Mouse (Mus musculus): Measurements from ENCODE around the gene Alk. TPM values are rescaled to one million over a fixed set of nuclear protein-coding genes. Genes with fewer than 3 reads are reported as not detected.

The Alk gene
- total and polyA plus RNA-seq, 3 experiments: not detected

GRCm38 (mm10) chr17:72523006-72523405 lies 81.4 kb downstream of the Alk start:
- H3K27ac ChIP-seq (ENCODE audit: control insufficient read depth, low read depth, low read length): no peak overlapping the region
- no peak overlapping the region for H3K4me3 ChIP-seq (ENCODE audit: control insufficient read depth in 1 of 2, insufficient read depth in 1 of 2, low read depth in 2 of 2, low read length in 2 of 2)
- H3K9ac ChIP-seq (ENCODE audit: control insufficient read depth, low read depth, low read length, poor library complexity, severe bottlenecking): no peak overlapping the region
- H3K36me3 ChIP-seq (ENCODE audit: control insufficient read depth in 1 of 2, insufficient read depth in 2 of 2, low read length in 2 of 2): no peaks in the 10 kb centered on the region
- no peaks in the 10 kb centered on the region for H3K27me3 ChIP-seq (ENCODE audit: control insufficient read depth in 1 of 2, insufficient read depth in 2 of 2, low read length in 2 of 2)
- H3K4me1 ChIP-seq (ENCODE audit: control insufficient read depth in 1 of 2, insufficient read depth in 2 of 2, low read length in 2 of 2): no peaks in the 10 kb centered on the region
- H3K79me2 ChIP-seq (ENCODE audit: control insufficient read depth, insufficient read depth, low read length, poor library complexity): no peaks in the 10 kb centered on the region
- DNase-seq (ENCODE audit: low read depth, low spot score): no peak
- no peak for TF ChIP-seq BHLHE40 (IDR thresholded peaks at IDR 0.05; ENCODE audit: borderline replicate concordance, low read depth, low read length)
- no peak for TF ChIP-seq CHD2 (IDR thresholded peaks at IDR 0.05; ENCODE audit: low read length)
- no peak for TF ChIP-seq ZMIZ1 (IDR thresholded peaks at IDR 0.05; ENCODE audit: low read depth, low read length)
- TF ChIP-seq RCOR1 (IDR thresholded peaks at IDR 0.05; ENCODE audit: low read depth, low read length): no peak
- TF ChIP-seq ELF1 (IDR thresholded peaks at IDR 0.05; ENCODE audit: low read depth, low read length): no peak
- no peak for TF ChIP-seq MXI1 (IDR thresholded peaks at IDR 0.05; ENCODE audit: low read depth, low read length)
- TF ChIP-seq CTCF (IDR thresholded peaks at IDR 0.05 in 2 of 3, conservative IDR thresholded peaks at IDR 0.05 in 1 of 3; ENCODE audit: control insufficient read depth in 1 of 3, insufficient read depth in 1 of 3, low read depth in 2 of 3, low read length in 3 of 3, poor library complexity in 1 of 3, severe bottlenecking in 1 of 3): no peak
- TF ChIP-seq TCF12 (IDR thresholded peaks at IDR 0.05; ENCODE audit: low read depth, low read length): no peak
- TF ChIP-seq TBP (IDR thresholded peaks at IDR 0.05; ENCODE audit: low read depth, low read length): no peak
- no peak for TF ChIP-seq GATA1 (IDR thresholded peaks at IDR 0.05; ENCODE audit: low read depth, low read length)
- no peak for TF ChIP-seq USF1 (IDR thresholded peaks at IDR 0.05; ENCODE audit: low read depth, low read length)
- TF ChIP-seq SMC3 (IDR thresholded peaks at IDR 0.05; ENCODE audit: low read depth, low read length): no peak
- no peak for TF ChIP-seq POLR2AphosphoS5 (IDR thresholded peaks at IDR 0.05; ENCODE audit: borderline replicate concordance, low read depth, low read length)
- no peak for TF ChIP-seq ZKSCAN1 (IDR thresholded peaks at IDR 0.05; ENCODE audit: low read depth, low read length)
- TF ChIP-seq CHD1 (IDR thresholded peaks at IDR 0.05; ENCODE audit: low read depth, low read length): no peak
- TF ChIP-seq RAD21 (IDR thresholded peaks at IDR 0.05; ENCODE audit: low read depth, low read length): no peak
- TF ChIP-seq ZNF384 (IDR thresholded peaks at IDR 0.05; ENCODE audit: low read depth, low read length): no peak
- TF ChIP-seq JUND (IDR thresholded peaks at IDR 0.05; ENCODE audit: low read depth, low read length): no peak
- H3K9me3 ChIP-seq (replicated peaks; ENCODE audit: insufficient read depth, low read length): no peaks in the 10 kb centered on the region

DNA sequence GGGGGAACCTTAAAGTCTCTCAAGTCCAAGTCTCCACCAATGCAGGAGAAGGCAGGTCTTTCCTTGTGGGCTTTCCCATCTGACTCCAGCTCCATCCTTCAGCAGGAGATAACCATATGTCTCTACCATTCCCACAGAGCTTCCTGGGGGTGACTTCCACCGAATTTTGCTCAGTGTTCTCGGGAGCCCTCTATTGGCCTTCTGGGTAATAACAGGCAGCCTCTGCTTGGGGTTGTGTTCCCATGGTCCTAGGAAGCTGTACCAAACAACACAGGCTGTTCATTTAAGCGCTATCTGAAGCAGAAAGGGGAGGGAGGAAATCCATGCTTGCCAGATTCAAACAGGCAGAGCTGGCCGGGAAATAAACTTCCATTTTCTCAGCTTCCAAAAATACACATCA lies 82.0 kb downstream of the Alk start:
- Histone ChIP-seq H3K79me2 (ENCODE audit: control insufficient read depth, insufficient read depth, low read length, poor library complexity) (no peaks in the 10 kb centered on the region), H3K4me1 (ENCODE audit: control insufficient read depth in 1 of 2, insufficient read depth in 2 of 2, low read length in 2 of 2) (no peaks in the 10 kb centered on the region), H3K9ac (ENCODE audit: control insufficient read depth, low read depth, low read length, poor library complexity, severe bottlenecking) (no peak overlapping the region), H3K36me3 (ENCODE audit: control insufficient read depth in 1 of 2, insufficient read depth in 2 of 2, low read length in 2 of 2) (no peaks in the 10 kb centered on the region), H3K4me3 (ENCODE audit: control insufficient read depth in 1 of 2, insufficient read depth in 1 of 2, low read depth in 2 of 2, low read length in 2 of 2) (no peak overlapping the region), H3K9me3 (replicated peaks; ENCODE audit: insufficient read depth, low read length) (no peaks in the 10 kb centered on the region), H3K27ac (ENCODE audit: control insufficient read depth, low read depth, low read length) (no peak overlapping the region), H3K27me3 (ENCODE audit: control insufficient read depth in 1 of 2, insufficient read depth in 2 of 2, low read length in 2 of 2) (no peaks in the 10 kb centered on the region)
- TF ChIP-seq ETS1 (IDR thresholded peaks at IDR 0.05; ENCODE audit: low read depth, low read length) (no peak), MYC (IDR thresholded peaks at IDR 0.05; ENCODE audit: low read depth, low read length) (no peak), ZMIZ1 (IDR thresholded peaks at IDR 0.05; ENCODE audit: low read depth, low read length) (no peak), RAD21 (IDR thresholded peaks at IDR 0.05; ENCODE audit: low read depth, low read length) (peak; percentile 4), TAL1 (IDR thresholded peaks at IDR 0.05; ENCODE audit: low read length) (no peak), USF1 (IDR thresholded peaks at IDR 0.05; ENCODE audit: low read depth, low read length) (no peak), CTCF (IDR thresholded peaks at IDR 0.05 in 2 of 3, conservative IDR thresholded peaks at IDR 0.05 in 1 of 3; ENCODE audit: control insufficient read depth in 1 of 3, insufficient read depth in 1 of 3, low read depth in 2 of 3, low read length in 3 of 3, poor library complexity in 1 of 3, severe bottlenecking in 1 of 3) (peak; percentile 5 to 26 (median 17); a peak in 3 of 6 replicates), MYB (IDR thresholded peaks at IDR 0.05; ENCODE audit: low read depth, low read length) (no peak)
- peak; percentile 2 for DNase-seq (ENCODE audit: low read depth, low spot score)

Data from MEL (cell line).